Mouse (Mus musculus): ENCODE measurements at regions not wholly inside any gene's neighbourhood (a gene's known extent, or its start where the extent isn't known, plus 50 kb on each side); places are given as distances from the start of the nearest gene placed in this dataset.

DNA sequence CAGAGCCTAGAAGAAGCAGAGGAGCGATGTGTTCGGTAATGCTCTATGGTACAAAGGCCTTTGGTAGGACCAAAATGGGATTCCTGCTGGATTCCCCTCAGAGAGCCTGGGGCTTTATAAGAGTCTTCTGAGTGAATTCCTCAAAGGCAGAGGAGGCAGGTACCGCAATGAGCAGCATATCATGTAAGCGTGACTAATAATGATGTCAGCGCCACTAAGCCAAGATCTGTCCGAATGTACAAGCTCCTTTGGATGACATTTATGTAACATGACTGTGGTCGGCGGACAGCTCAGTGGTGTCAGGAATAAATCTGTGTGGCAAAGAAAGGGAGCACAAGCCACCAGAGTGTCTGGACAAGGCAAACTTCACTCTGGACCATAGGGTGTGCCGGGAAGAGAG is 61.5 kb upstream of the Fer start:
- DNase-seq (ENCODE audit: low read depth): no peak

DNA sequence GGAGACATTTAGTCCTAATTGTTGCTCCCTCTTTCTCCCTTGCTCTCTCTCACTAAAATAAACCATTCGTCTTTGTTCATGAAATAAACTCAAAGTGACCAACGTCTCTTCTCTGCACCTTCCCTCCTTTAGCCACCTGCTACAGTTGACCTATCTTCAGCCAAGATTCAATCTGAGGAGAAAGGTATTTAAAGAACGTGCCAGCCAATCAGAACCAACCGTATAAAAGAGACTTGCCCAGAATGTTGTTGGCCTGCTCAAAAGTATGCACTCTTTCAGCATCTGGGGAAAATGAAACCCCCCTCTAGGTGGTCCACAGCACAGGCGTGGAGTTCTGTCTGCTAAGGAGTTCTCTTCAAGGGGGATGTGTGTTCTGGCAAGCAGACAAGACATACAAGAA is 60.0 kb upstream of the Fer start:
- DNase-seq (ENCODE audit: low read depth): no peak

DNA sequence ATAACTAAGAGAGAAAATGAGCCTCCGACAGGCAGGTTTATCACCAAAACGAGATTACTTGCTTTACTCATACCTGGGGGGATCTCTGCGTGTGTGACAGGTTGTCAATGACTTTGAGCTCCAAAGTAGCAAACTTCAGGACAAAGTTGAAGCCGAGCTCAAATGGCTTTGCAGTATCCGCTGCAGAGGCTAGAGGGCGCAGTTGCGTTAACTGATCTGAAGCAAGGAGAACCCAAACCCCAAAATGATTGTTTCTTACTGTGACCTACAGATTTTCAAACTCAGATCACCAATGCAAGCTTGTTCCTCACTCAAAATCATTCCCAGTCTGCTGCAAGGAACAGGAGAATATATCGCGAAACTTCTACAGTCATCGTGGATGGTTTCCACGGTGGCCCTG is 59.3 kb upstream of the Fer start:
- DNase-seq (ENCODE audit: low read depth): peak; percentile 47

GRCm38 (mm10) chr17:63804416-63804815 is 58.4 kb upstream of the Fer start:
- no peak for DNase-seq (ENCODE audit: low read depth)

DNA sequence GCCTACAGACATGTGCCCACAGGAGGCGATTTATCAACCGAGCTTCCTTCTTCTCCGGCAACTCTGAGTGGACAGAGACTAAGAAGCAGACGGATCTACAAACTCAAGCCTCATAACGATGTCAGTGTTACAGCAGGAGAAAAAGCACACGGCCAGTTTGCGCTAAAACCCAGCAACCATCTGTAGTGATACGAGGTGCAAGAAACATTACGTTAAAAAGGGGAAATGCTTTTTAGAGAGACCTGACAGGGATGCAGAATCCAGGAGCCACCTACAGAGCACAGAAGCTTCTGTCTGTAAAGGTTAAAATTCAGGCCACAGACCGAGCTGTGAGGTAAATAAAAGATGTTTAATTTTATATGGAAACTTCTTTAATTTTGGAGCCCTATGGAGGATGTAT is 56.5 kb upstream of the Fer start:
- DNase-seq (ENCODE audit: low read depth): no peak

GRCm38 (mm10) chr17:63807590-63808228 is 55.2 kb upstream of the Fer start:
- no peak for DNase-seq (ENCODE audit: low read depth)

DNA sequence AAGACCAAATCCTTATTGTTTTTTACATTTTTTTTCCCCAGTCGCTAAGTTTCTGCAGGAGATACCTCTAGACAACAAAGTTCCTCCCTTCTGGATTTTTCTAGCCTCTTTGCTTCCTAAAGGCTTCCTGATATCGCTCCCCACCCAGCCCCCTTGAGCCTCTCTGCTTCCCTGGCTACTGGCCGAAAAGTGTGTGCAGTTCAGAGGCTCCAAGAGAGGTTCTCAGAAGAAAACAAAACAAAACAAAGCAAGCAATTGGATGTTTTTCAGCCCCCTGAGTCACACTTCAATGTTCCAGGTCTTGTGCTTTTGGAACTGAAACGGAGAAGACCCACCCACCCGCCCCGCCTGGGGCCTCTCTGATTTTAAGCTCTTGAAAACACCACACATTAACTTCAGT is 54.1 kb upstream of the Fer start:
- DNase-seq (ENCODE audit: low read depth): no peak

GRCm38 (mm10) chr17:63811246-63811785 is 51.5 kb upstream of the Fer start:
- no peak for DNase-seq (ENCODE audit: low read depth)

GRCm38 (mm10) chr17:63812586-63812985 is 50.3 kb upstream of the Fer start:
- DNase-seq (ENCODE audit: low read depth): no peak

All from fibroblast of lung, adult 2 months (primary cell).